Mouse (Mus musculus) intestine, embryonic 14.5 days (tissue): ENCODE results near the gene Hspa5. TPM values are rescaled to one million over a fixed set of nuclear protein-coding genes. Genes with fewer than 3 reads are reported as not detected.
"Not testable (repeated sequence)": the region's sequence is repeated elsewhere in the genome, so short reads cannot be mapped to it uniquely, and the experiment has no call there.

ENCODE experiments used
- ATAC-seq: fragments of 200-750 bp; cut with Nextera tagmentation; replicated peaks from 2 replicates; pipeline ENCODE4 v1.8.0; 2017; ENCODE audit warnings: low read depth, moderate number of reproducible peaks, moderate TSS enrichment, moderate library complexity; ENCODE audit not compliant: low FRiP score, low TSS enrichment
- DNase-seq: peaks from one replicate; pipeline ENCODE4 v3.0.0-alpha.2; 2018; ENCODE audit warnings: low spot score
- H3K27ac ChIP-seq: fragments of 300-500 bp; sonication (generic); 2 replicates; pipeline ENCODE4 v1.5.1; 2014; ENCODE audit warnings: low read depth, mild to moderate bottlenecking, control low read depth
- H3K27me3 ChIP-seq: fragments of 300-500 bp; sonication (generic); replicated peaks from 2 replicates; pipeline ENCODE4 v1.6.1; 2014; ENCODE audit warnings: low read length, control low read depth; ENCODE audit not compliant: control insufficient read depth, insufficient read depth
- H3K36me3 ChIP-seq: fragments of 300-500 bp; sonication (generic); 2 replicates; pipeline ENCODE4 v1.6.1; 2014; ENCODE audit warnings: low read length, control low read depth; ENCODE audit not compliant: control insufficient read depth, insufficient read depth
- H3K4me1 ChIP-seq: fragments of 300-500 bp; sonication (generic); replicated peaks from 2 replicates; pipeline ENCODE4 v1.6.1; 2014; ENCODE audit warnings: low read length, control low read depth, mixed read lengths; ENCODE audit not compliant: control insufficient read depth, insufficient read depth
- H3K4me2 ChIP-seq: fragments of 300-500 bp; sonication (generic); 2 replicates; pipeline ENCODE4 v1.6.1; 2014; ENCODE audit warnings: low read length
- H3K4me3 ChIP-seq: fragments of 300-500 bp; sonication (generic); 2 replicates; pipeline ENCODE4 v1.5.1; 2014; ENCODE audit warnings: low read depth, low read length, control low read depth, mixed read lengths
- H3K9ac ChIP-seq: fragments of 300-500 bp; sonication (generic); 2 replicates; pipeline ENCODE4 v1.6.1; 2014; ENCODE audit warnings: mild to moderate bottlenecking, low read length
- H3K9me3 ChIP-seq: fragments of 300-500 bp; sonication (generic); 2 replicates; pipeline ENCODE4 v1.6.1; 2016; ENCODE audit warnings: low read length, control low read depth; ENCODE audit not compliant: control insufficient read depth
- WGBS: fragments of 180-500 bp; shearing (Covaris S2); extraction: QIAGEN DNeasy Blood & Tissue Kit; methylation state at CpG from one replicate; pipeline ENCODE4 v1.1.7; 2014; 5-methylcytosine and 5-hydroxymethylcytosine counted together
- polyA plus RNA-seq: library from polyadenylated mRNA; unstranded; fragments of >200 nt; fragmentation: Nextera tagmentation; extraction: Ambion mirVana; gene quantifications from 2 replicates; pipeline ENCODE4 v1.2.1, GENCODE M21; 2014

Gene Hspa5
- polyA plus RNA-seq, 1 experiment from 2014 or later: 861 TPM

DNA sequence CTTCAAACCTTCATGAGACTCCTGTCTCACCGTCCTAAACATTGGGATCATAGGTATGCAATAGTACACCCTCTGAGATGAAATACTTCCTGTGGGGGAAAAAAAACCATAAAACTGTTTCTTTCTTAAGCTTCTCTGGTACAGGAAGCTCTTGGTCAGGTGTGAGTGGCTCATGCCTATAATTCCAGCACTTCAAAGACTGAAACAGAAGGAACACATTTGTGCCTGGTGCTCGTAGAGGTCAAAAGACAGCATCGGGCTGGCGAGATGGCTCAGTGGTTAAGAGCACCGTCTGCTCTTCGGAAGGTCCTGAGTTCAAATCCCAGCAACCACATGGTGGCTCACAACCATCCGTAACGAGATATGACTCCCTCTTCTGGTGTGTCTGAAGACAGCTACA is 27.3 kb upstream of the Hspa5 start:
- no peaks in the 10 kb centered on the region for H3K9me3 ChIP-seq
- DNase-seq: no peak
- H3K36me3 ChIP-seq: no peaks in the 10 kb centered on the region
- WGBS: 93% methylated on average over 8 of the region's 8 CpGs
- no peak overlapping the region for H3K4me2 ChIP-seq
- no peak overlapping the region for H3K4me3 ChIP-seq
- H3K27ac ChIP-seq: no peak overlapping the region
- H3K9ac ChIP-seq: no peak overlapping the region
- no peaks in the 10 kb centered on the region for H3K27me3 ChIP-seq
- H3K4me1 ChIP-seq: no peaks in the 10 kb centered on the region
- ATAC-seq: no peak

DNA sequence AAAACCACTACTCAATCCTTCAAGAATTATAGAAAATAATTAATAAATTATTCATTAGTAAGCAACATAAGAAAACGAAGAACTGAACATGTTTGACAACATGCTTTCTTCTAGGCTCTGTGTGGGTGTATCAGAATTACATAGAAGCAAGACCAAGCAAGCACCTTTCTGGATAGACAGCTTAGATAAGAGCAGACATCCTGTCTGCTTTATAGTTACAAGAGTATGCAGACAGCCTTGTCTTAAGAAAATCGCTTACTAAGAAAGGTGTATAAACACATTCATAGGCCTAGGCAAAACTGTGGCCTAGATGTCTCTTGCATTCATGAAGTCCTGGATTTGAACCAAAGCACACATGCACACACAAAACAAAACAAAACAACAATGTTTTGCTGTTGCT is 26.1 kb upstream of the Hspa5 start:
- H3K4me1 ChIP-seq: no peaks in the 10 kb centered on the region
- H3K27ac ChIP-seq: no peak overlapping the region
- ATAC-seq (no peak), DNase-seq (no peak)
- H3K36me3 ChIP-seq: no peaks in the 10 kb centered on the region
- no peak overlapping the region for H3K4me2 ChIP-seq
- H3K9me3 ChIP-seq: no peaks in the 10 kb centered on the region
- H3K4me3 ChIP-seq: no peak overlapping the region
- WGBS: 94% methylated on average over 2 of the region's 2 CpGs
- H3K9ac ChIP-seq: no peak overlapping the region
- no peaks in the 10 kb centered on the region for H3K27me3 ChIP-seq

DNA sequence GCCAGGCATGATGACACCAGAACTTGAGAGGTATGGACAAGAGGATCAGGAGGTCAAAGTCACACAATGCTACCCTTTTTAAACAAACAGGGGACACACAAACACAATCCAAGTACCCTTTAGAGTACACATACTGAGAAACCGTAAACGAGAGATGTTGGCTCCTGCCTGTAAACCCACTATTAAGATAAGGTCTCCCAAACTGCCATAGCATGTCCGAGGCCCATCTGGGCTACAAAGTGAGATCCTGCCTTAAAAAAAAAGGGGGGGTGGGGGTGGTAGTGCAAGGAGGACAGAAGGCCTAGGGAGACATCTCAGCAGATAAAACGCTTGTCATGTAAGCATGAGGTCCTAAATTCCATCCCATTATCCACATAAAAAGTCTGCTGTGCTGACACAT is 23.3 kb upstream of the Hspa5 start:
- no peak overlapping the region for H3K4me3 ChIP-seq
- no peak for DNase-seq

DNA sequence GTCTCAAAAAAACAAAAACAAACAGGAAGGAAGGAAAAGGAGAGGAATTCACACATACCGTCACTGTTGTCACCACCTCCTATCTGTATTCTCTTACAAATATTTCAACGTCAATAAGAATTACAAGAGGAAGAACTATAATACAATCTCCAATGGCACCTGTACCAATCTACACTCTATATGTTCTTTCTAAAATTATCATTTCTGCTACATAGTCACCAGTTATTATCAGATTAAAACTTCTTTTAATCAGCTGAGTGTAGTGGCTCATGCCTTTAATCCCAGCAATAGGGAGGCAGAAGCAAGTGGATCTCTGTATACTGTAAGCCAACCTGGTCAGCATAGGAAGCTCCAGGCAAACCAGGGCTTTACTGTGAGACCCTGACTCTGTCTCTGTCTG is 21.5 kb upstream of the Hspa5 start:
- no peak for ATAC-seq
- Histone ChIP-seq H3K9me3 (no peaks in the 10 kb centered on the region), H3K4me1 (0 out of 2 replicates have a peak, but pooled peaks cover 8% of the 10 kb centered on the region), H3K36me3 (no peaks in the 10 kb centered on the region), H3K27me3 (no peaks in the 10 kb centered on the region), H3K9ac (no peak overlapping the region), H3K4me2 (no peak overlapping the region), H3K27ac (no peak overlapping the region), H3K4me3 (no peak overlapping the region)
- no peak for DNase-seq
- WGBS: 88% methylated on average over 2 of the region's 2 CpGs

More for the DNA sequence above, 23.3 kb upstream of the Hspa5 start:
- Histone ChIP-seq H3K4me1 (0 out of 2 replicates have a peak, but pooled peaks cover 6% of the 10 kb centered on the region), H3K9ac (no peak overlapping the region), H3K4me2 (no peak overlapping the region), H3K27ac (no peak overlapping the region), H3K27me3 (no peaks in the 10 kb centered on the region), H3K9me3 (no peaks in the 10 kb centered on the region), H3K36me3 (no peaks in the 10 kb centered on the region)
- no peak for ATAC-seq
- 82% methylated on average over 4 of the region's 4 CpGs for WGBS

DNA sequence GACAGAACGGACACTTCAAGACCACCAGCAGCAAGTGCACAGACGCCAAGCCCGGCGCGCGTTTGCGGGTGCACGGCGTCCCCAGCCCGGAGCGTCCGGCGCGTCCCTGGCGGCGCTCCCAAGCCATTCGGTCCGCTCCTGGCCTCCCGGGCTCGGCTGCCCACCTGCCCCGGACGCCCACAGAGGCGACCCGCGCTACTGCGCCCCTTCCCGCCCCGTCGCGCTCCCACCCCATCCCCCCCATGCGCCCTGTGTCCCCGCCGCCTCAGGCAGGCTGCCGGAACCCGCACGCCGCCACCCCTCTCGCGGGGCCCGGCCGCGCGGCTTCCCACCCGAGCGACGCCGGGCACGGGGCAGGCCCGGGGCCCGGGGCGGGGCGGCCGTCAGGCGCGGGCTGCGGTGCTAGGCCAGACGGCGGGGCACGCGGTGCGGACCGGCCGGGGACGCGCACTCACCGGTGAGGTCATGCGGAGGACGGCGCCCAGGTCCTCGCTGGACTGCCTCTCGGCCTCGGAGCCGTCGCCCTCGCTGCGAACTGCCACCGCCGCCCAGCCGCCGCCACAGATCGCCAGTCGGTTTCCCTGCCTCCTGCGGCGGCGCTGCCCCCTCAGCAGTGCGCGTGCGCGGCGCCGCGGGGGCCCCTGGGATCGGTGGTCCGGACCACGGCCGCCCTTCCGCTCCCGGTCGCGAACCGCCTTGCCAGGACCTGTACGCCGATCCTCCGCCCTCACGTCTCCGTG is 17.8 kb upstream of the Hspa5 start:
- Histone ChIP-seq H3K4me2 (peak overlapping the region; percentile 80), H3K4me3 (peak overlapping the region; percentile 62), H3K9ac (peak overlapping the region; percentile 95), H3K9me3 (no peaks in the 10 kb centered on the region), H3K36me3 (no peaks in the 10 kb centered on the region), H3K27ac (peak overlapping the region; percentile 89), H3K4me1 (0 out of 2 replicates have a peak, but pooled peaks cover 8% of the 10 kb centered on the region), H3K27me3 (no peaks in the 10 kb centered on the region)
- DNase-seq (peak; percentile 94), ATAC-seq (peak; percentile 92)
- under 1% methylated on average over 94 of the region's 106 CpGs for WGBS

DNA sequence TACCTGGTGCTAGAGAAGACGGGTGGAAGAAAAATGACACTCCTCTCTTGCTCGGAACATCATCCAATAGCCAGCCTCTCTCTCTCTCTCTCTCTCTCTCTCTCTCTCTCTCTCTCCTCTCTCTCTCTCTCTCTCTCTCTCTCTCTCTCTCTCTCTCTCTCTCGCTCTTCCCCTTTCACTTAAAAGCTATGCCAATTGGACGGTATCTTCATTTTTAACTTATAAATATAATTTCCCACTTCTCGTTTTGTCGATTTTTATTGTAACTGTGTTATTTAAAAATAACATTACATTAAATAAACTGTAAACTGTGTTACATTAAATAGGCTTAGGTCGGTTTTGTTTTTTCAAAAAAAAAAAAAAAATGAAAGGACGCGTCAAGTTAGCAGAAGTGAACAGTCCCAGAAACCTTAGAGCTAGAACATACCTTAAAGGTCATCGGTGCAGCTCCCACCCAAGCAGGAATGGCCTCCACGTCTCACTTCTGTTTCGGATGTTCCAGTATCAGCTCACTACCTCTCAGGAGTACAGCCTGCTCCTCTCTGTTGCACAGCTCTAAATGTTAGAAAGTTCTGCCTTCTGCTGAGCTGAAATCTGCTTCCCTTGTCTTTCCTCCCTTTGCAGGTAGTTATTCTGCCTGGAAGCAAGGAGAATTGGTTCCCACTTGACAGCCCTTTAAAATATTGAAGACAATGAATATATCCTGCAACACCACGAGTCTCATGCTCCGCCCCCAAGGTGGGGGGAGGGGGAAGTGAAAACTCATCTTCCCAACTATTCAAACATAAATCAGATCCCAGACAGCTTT is 17.0 kb upstream of the Hspa5 start, which contains the start of gene Gapvd1:
Gene Gapvd1 (minus strand): TSS at position 682 of the 808 bp plus-strand sequence.
- Histone ChIP-seq H3K9ac (peak within 1 kb of the TSS; percentile 95), H3K27ac (peak within 1 kb of the TSS; percentile 89), H3K4me3 (peak within 1 kb of the TSS; percentile 62), H3K27me3 (no peaks in the 10 kb centered on the region), H3K4me1 (0 out of 2 replicates have a peak, but pooled peaks cover 8% of the 10 kb centered on the region), H3K9me3 (no peaks in the 10 kb centered on the region), H3K4me2 (peak within 1 kb of the TSS; percentile 80), H3K36me3 (no peaks in the 10 kb centered on the region)
- WGBS: 1% methylated on average over 13 of the region's 14 CpGs
- no peak for ATAC-seq
- DNase-seq: peak; percentile 77

DNA sequence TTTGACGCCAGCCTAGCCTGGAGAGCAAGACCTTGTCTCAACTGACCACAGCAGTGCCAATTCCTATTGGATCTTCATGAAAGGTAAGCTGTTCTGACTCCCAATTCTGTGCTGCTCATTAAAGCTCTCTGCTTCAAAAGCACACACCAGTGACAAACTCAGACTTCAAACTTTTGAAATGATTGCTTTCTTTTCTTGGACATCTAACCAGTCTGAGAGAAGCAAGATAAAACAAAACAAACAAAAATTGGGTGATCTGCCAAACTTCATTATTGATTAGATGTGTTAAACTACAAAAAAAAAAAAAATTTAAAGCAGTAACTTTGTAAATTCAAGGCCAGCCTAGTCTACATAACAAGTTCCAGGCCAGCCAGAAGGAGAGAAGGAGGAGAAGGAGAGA is 14.4 kb upstream of the Hspa5 start:
- Histone ChIP-seq H3K4me2 (no peak overlapping the region), H3K27me3 (no peaks in the 10 kb centered on the region), H3K4me3 (no peak overlapping the region), H3K9me3 (no peaks in the 10 kb centered on the region), H3K36me3 (no peaks in the 10 kb centered on the region), H3K27ac (no peak overlapping the region), H3K4me1 (0 out of 2 replicates have a peak, but pooled peaks cover 6% of the 10 kb centered on the region), H3K9ac (no peak overlapping the region)
- ATAC-seq: no peak
- DNase-seq: no peak
- WGBS: 73% methylated on average over 1 of the region's 1 CpGs

DNA sequence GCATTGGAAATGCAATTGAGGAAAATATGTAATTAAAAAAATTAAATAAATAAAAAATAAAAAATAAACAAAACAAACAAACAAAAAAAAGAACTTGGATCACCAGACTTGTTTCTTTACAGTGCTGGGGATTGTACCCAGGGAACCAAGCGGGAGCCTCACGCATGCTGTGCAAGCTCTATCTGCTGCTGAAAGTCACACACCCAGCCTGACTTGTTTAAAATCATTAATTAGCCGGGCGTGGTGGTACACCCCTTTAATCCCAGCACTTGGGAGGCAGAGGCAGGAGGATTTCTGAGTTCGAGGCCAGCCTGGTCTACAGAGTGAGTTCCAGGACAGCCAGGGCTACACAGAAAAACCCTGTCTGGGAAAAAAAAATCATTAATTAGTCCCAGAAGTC is 10.5 kb upstream of the Hspa5 start:
- not testable (repeated sequence) for H3K36me3 ChIP-seq, H3K4me1 ChIP-seq, H3K4me2 ChIP-seq, DNase-seq, H3K4me3 ChIP-seq, H3K27ac ChIP-seq, ATAC-seq, H3K9me3 ChIP-seq, H3K9ac ChIP-seq, H3K27me3 ChIP-seq
- 91% methylated on average over 5 of the region's 5 CpGs for WGBS
